Mouse (Mus musculus) ES-CJ7 (cell line): ENCODE measurements around the gene Mllt1.

ENCODE experiments used
- DNase-seq: peaks from one replicate; pipeline ENCODE4 v3.0.0; 2011; ENCODE audit warnings: low read depth, low spot score

The Mllt1 gene

GRCm38 (mm10) chr17:56935363-56936131, at the start of gene Mllt1:
Gene Mllt1, minus strand, starts transcription at chr17:56935415.
- DNase-seq, result peak; percentile 96

DNA sequence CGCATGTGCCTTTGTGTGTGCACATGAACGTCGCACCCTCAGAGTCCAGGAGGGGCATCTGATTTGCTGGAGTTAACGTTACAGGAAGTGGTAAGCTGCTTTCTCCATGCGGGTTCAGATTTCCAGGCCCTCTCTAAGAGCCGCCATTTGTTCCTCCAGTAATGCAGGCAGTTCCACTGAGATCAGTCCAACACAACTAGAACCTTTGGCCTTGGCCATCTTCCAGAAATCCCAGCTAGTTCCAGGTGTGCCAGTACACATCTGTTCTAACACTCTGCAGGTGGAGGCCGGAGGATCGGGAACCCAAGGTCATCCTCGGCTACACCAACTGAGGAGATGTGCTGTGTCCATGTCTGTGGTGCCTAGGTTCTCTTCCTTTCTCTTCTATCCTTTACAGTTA, 49.7 kb upstream of the Mllt1 start:
- DNase-seq, result no peak

GRCm38 (mm10) chr17:56982013-56982412, 46.8 kb upstream of the Mllt1 start, which contains the start of gene Acer1:
Gene Acer1, minus strand, starts transcription at chr17:56982126.
- DNase-seq, result no peak

DNA sequence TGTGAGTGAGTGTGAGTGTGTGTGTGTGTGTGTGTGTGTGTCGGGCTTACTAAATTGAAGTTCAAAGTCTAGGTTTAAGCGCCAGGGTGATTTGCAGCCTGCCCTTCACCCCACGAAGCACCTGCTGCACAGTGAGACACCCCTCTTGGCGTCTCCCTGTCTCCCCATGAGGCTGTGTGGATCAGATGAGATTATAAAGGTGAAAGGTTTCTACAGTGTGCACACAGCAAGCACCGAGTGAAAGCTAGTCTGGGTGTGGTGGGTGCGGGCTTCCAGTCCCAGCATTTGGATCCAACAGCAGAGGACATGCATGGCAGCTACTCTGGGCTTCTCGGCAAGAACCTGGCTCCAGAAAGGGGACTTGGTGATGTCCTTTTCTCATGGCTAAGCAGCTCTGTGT, 45.8 kb upstream of the Mllt1 start:
- no peak for DNase-seq

DNA sequence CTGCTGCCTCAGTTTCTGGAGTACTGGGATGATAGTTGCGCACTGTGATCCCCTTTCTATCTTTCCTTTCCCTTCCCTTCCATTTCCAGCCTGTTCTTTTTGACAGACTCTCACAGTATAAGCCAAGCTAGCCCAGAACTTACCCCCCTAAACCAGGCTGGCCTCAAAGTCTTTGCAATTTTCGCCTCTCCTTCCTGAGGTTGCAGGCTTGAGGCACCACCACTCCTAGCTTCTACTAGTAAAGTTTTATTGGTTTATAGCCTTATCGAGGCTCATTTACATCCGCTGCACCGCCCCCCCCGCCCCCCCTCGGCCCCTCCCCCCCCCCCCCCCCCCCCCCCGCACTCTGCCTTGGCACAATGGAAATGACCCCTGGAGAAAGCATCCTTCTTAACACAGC, 44.3 kb upstream of the Mllt1 start:
- DNase-seq, result no peak

DNA sequence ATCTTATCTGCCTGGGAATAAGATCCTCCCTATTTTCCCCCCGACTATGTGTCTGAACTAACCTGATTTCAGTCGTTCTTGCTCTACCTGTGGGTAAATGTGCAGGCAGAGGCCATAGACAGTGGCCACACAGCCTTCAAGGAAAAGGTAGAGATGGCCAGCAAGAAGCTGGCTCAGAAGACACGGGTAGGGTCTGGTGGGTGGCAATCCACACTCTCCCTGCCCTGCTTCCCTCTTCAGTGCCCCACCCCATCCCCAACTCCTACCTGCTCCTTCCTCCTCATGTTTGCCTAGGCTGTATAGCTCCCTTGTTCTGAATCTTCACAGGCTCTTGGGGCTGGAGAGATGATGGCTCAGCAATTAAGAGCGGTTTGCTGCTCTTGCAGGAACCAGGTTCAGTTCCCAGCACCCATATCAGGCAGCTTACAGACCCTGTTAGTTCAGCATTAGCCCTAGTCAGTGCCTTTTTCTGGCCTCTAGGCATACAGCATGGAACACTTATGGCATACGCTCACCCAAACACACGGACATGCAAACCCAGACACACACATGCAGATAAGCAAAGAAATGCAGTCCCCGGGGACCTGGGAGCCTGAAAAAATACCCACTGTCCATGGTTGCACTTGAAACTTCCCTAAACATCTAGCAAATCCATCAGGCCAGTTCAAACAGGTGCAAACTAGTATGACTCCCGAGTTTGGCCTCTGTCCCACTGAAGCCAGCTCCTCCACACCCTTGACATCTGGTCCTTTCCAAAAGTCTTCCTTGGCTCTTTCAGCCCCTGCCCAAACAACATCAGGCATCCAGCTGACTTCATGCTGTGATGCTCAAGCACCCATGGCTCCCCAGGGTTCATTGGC, 41.5 kb upstream of the Mllt1 start:
- DNase-seq, result no peak

GRCm38 (mm10) chr17:56975391-56975790, 40.2 kb upstream of the Mllt1 start:
- DNase-seq, result no peak

GRCm38 (mm10) chr17:56974708-56975240, 39.6 kb upstream of the Mllt1 start:
- DNase-seq, result no peak

DNA sequence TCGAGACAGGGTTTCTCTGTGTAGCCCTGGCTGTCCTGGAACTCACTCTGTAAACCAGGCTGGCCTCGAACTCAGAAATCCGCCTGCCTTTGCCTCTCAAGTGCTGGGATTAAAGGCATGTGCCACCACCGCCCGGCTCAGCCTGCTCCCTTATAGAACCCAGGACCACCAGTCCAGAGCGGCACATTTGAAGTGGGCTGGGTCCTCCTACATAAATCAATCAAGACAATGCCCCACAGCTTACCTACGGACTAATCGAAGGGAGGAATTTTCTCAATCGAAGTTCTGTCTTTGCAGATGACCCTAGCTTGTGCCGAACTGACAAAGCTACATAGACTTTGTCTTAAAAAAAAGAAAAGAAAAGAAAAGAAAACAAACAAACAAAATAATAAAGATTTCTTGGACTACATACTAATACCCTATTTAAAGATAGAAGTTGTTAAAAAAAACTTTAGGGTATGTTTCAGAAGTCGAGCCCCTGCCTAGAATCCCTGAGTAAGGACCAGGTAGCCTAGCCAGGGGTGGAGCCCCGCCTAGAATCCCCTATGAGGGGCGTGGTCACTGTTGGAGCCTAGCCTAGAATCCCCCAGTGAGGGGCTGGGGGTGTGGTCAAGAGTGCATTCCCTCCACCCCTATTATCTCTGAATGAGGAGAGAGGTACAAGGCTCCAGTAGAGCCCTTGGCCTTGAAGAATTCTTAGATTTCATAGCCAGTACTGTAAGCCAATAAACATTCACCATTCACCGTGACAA, 38.9 kb upstream of the Mllt1 start:
- peak; percentile 79 for DNase-seq

- no peak for DNase-seq
These were observed 34.9 kb upstream of the Mllt1 start for GRCm38 (mm10) chr17:56970081-56970480.

DNA sequence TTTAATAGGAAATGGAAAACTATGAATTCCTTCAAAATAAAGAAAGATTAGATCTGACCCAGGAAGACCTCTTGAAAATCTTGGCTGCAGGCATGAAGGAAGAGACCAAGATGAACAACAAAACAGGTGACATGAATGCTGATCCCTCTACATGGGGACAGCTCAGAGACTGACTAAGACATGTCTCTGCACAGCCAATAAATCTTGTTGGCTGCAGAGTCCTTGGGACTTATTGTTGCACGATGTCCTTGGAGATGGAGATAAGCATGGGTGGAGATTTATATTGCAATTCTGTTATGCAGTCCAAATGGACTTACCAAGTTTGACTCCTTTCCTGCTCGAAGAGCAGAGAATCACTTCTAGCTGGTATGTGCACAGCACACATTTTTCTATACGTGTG, 34.1 kb upstream of the Mllt1 start:
- no peak for DNase-seq

- DNase-seq, result no peak
These were observed 28.4 kb upstream of the Mllt1 start for GRCm38 (mm10) chr17:56963646-56964045.

- peak; percentile 60 for DNase-seq
These were observed 27.6 kb upstream of the Mllt1 start for GRCm38 (mm10) chr17:56962642-56963405.

GRCm38 (mm10) chr17:56961880-56962279, 26.7 kb upstream of the Mllt1 start:
- DNase-seq, result no peak

- DNase-seq, result no peak
These were observed 23.5 kb upstream of the Mllt1 start for GRCm38 (mm10) chr17:56958667-56959066.

GRCm38 (mm10) chr17:56957763-56958429, 22.7 kb upstream of the Mllt1 start:
- peak; percentile 76 for DNase-seq

DNA sequence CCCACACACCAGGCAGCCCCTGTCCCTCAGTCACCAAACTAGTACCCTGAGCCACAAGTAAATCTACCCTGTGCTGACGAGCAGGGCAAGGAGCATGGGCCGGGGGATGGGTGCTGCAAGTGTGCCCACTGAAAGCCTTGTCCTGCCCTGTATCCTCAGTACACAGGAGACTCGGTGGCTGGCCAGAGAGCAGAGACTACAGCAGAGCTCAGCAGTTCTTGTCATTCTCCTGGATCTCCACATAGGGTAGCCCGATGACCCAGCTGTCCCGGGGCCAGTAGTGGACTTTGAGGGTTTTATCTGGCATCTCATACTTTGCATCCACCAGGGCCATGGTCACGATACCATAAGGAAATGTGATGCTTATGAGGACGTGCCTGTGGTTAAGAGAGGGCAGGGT, 19.7 kb upstream of the Mllt1 start:
- DNase-seq, result no peak

GRCm38 (mm10) chr17:56952639-56953038, 17.4 kb upstream of the Mllt1 start:
- no peak for DNase-seq

GRCm38 (mm10) chr17:56950915-56951314, 15.7 kb upstream of the Mllt1 start:
- peak; percentile 71 for DNase-seq

GRCm38 (mm10) chr17:56938751-56939150, 3.5 kb upstream of the Mllt1 start:
- DNase-seq, result no peak
